Mouse (Mus musculus): ENCODE data around the gene Thg1l. TPM values are rescaled to one million over a fixed set of nuclear protein-coding genes. Genes with fewer than 3 reads are reported as not detected.

Thg1l gene
- polyA plus RNA-seq, 1 experiment from 2014 or later = 16.7 TPM

DNA sequence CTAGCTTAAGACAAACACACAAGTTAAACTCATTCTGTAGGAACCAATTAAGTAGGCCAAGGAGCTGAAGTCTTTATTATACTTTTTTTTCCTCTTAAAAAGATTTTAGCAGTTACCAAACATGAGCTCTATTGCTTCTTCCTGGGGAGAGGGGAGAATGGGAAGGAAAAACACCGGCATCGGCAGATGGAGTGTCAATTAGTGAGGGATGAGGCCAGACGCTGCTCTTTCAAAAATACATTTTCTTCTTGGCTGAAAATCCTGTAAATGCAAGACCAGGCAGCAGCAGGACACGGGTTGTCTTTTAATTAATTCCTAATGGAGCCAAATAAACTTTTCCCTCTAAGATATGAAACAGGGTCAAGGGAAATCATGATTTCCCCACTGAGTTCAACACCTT is 8.5 kb downstream of the Thg1l start:
- WGBS = 87% methylated on average over 4 of the region's 4 CpGs
- Histone ChIP-seq H3K27me3 (replicated peaks; ENCODE audit: low read depth, poor library complexity, severe bottlenecking) (no peaks in the 10 kb centered on the region), H3K27ac (replicated peaks) (no peak overlapping the region), H3K9me3 (no peaks in the 10 kb centered on the region), H3K4me1 (peaks cover 14% of the 10 kb centered on the region), H3K36me3 (replicated peaks) (peaks cover 43% of the 10 kb centered on the region), H3K4me3 (no peak overlapping the region)
- DNase-seq (ENCODE audit: low spot score) = no peak

DNA sequence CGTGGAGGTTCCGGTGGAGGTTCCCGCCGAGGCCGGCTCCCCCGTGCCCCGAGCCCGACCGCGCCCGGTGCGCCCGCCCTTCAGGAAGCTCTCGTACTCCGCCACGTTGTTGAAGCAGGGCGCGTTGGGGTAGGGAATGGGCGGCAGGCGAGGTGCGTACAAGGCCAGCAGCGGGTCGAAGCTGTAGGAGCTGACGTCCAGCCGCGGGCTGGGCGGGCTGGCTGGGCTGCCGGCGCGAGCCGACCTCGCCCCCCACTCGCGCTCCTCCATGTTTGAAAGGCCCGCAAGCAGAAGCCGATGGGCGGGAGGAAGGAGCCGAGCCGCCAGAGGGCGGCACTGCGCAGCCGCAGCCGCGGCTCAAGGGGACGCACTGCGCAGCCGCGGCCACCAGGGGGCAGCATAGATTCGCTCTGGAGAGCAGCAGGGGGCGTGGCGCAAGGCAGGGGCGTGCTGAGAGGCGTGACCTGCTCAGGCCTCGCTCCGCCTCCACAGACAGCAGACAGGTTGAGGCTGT is 10.6 kb downstream of the Thg1l start, which contains the start of gene Lsm11:
Lsm11 (minus strand) TSS at position 293 of the 514 bp plus-strand sequence.
- no peaks in the 10 kb centered on the region for H3K27me3 ChIP-seq (replicated peaks; ENCODE audit: low read depth, poor library complexity, severe bottlenecking)
- H3K27ac ChIP-seq (replicated peaks) = peak within 1 kb of the TSS; percentile 94
- H3K4me3 ChIP-seq = peak within 1 kb of the TSS; percentile 96
- H3K36me3 ChIP-seq (replicated peaks) = peaks cover 31% of the 10 kb centered on the region
- peaks cover 14% of the 10 kb centered on the region for H3K4me1 ChIP-seq
- DNase-seq (ENCODE audit: low spot score) = peak; percentile 98
- WGBS = under 1% methylated on average over 55 of the region's 55 CpGs
- H3K9me3 ChIP-seq = no peaks in the 10 kb centered on the region

DNA sequence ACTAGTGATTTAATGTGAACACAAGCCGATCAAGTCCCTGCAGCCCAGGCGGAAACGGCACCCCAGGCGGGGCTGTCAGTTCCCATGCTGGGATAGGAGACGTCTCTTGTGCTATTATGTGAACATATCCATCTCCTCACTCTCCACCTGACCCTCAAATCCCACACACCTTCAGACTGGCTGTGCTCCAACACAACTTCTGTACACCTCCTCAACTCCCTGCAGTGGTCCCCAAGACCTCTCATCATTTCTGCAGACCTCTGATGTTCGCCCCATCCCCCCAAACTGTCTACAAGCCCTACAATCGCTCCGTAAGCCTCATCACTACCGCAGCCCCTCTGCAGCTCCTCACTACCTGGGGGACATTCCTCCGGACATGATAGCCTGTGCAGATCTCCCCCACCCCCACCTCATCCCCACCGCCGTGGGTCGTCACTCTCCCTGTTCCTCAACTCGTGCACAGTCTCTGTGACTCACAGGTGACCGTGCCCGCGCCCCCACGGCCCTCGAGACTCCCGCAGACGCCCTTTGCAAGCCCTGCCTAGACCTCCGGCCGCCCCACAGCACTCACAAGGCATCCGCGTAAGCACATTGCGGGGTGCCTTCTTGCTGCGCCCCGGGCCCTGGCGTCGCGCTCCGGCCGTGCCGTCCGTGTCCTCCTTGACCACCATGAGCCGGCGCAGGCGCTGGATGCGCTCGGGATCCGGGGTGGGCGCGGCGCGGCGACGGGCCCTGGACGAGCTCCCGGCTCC is 11.2 kb downstream of the Thg1l start:
- WGBS = under 1% methylated on average over 49 of the region's 49 CpGs
- H3K27ac ChIP-seq (replicated peaks) = peak overlapping the region; percentile 94
- H3K9me3 ChIP-seq = no peaks in the 10 kb centered on the region
- peaks cover 14% of the 10 kb centered on the region for H3K4me1 ChIP-seq
- peaks cover 25% of the 10 kb centered on the region for H3K36me3 ChIP-seq (replicated peaks)
- peak; percentile 51 for DNase-seq (ENCODE audit: low spot score)
- no peaks in the 10 kb centered on the region for H3K27me3 ChIP-seq (replicated peaks; ENCODE audit: low read depth, poor library complexity, severe bottlenecking)
- H3K4me3 ChIP-seq = peak overlapping the region; percentile 96

DNA sequence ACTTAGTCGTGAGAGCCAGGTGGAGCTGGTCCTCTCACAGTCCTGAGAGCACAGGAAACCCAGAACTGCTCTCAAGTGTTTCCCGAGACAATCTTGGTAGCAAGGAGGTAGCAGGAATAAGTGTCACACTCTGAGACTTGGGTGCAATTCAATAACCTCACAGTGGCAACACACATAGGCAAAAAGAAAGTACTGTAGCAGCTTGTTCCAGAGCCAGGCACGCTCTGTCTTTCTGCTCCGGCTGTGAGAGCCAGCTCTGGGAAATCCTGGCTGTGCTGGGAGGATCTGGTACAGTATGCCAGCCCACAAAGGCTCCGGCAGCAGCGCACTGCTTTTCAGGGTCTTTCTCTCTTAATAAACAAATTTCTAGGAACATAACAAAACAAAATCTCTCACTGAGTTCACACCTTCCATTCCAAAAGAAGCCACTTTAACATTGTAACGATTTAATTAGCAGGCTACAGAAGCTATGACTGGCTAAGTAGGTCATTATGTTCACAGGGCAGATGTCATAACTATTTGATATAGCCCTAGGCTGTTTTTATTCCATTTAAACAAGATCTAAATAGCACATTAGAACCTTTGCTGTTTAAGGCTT is 12.1 kb downstream of the Thg1l start:
- no peaks in the 10 kb centered on the region for H3K27me3 ChIP-seq (replicated peaks; ENCODE audit: low read depth, poor library complexity, severe bottlenecking)
- no peak overlapping the region for H3K27ac ChIP-seq (replicated peaks)
- DNase-seq (ENCODE audit: low spot score) = no peak
- H3K9me3 ChIP-seq = no peaks in the 10 kb centered on the region
- 74% methylated on average over 7 of the region's 7 CpGs for WGBS
- peaks cover 14% of the 10 kb centered on the region for H3K4me1 ChIP-seq
- H3K4me3 ChIP-seq = peak overlapping the region; percentile 96
- H3K36me3 ChIP-seq (replicated peaks) = peaks cover 18% of the 10 kb centered on the region

DNA sequence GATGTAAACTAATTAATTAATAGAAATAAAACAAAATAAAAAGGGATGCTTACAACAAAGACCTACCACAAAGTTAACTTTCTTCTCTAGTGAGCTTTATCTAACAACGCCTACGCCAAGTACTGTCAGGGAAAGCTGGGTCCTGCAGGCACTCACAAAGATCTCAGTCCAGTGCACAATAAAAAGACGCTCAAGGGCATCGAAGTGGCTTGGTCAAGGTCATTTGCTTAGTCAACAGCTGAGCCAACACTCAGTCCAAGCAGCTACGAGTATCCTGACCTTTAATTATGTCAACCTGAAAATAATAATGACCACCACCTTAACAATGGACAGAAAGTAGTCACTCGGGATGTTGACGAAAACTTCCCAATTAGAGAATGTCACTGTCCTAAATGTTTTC is 13.0 kb downstream of the Thg1l start:
- peaks cover 16% of the 10 kb centered on the region for H3K36me3 ChIP-seq (replicated peaks)
- H3K27ac ChIP-seq (replicated peaks) = no peak overlapping the region
- WGBS = 88% methylated on average over 7 of the region's 7 CpGs
- DNase-seq (ENCODE audit: low spot score) = no peak
- H3K27me3 ChIP-seq (replicated peaks; ENCODE audit: low read depth, poor library complexity, severe bottlenecking) = no peaks in the 10 kb centered on the region
- peaks cover 14% of the 10 kb centered on the region for H3K4me1 ChIP-seq
- H3K4me3 ChIP-seq = no peak overlapping the region
- H3K9me3 ChIP-seq = no peaks in the 10 kb centered on the region

DNA sequence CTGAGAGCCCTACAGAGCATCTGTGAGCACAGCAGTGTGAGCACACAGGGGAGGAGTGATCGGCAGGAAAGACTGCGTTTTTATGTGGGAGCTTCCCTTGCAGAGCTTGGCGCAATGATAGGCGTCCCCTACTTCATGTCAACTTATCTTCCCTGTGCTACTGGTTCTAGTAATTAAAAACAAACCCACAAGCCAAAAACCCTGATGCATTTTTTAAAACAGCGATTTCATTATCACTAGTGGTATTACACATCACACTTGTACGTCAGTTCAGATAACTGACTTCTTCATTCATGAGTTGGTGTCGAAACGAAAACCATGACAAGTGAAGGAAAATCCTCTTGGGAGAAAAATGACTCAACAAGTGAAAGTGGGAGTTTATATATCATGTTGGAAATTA is 16.4 kb downstream of the Thg1l start:
- no peaks in the 10 kb centered on the region for H3K9me3 ChIP-seq
- WGBS = 93% methylated on average over 8 of the region's 8 CpGs
- DNase-seq (ENCODE audit: low spot score) = no peak
- H3K27ac ChIP-seq (replicated peaks) = no peak overlapping the region
- H3K4me1 ChIP-seq = peaks cover 12% of the 10 kb centered on the region
- no peaks in the 10 kb centered on the region for H3K27me3 ChIP-seq (replicated peaks; ENCODE audit: low read depth, poor library complexity, severe bottlenecking)
- peaks cover 49% of the 10 kb centered on the region for H3K36me3 ChIP-seq (replicated peaks)
- no peak overlapping the region for H3K4me3 ChIP-seq

DNA sequence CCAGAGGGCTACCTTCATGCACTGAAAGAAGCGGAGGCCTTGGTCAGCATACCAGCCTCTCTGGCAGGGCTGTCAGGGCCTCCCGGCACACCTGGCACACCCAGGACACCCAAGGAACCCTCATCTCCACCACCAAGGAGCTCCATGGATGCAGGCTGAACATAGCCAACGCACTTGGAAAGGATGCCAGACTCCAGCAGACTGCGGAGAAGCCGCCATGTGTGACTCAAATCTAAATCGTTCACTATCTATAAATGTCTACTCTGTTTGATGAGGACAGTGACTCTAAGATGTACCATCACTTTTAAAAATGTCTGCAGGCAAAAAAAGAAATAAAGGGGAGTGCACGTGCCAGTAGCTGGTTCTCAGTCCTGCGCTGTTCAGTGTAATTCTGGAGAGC is 17.8 kb downstream of the Thg1l start:
- H3K4me1 ChIP-seq = no peaks in the 10 kb centered on the region
- no peak overlapping the region for H3K27ac ChIP-seq (replicated peaks)
- no peak for DNase-seq (ENCODE audit: low spot score)
- no peaks in the 10 kb centered on the region for H3K9me3 ChIP-seq
- H3K36me3 ChIP-seq (replicated peaks) = peaks cover 64% of the 10 kb centered on the region
- no peaks in the 10 kb centered on the region for H3K27me3 ChIP-seq (replicated peaks; ENCODE audit: low read depth, poor library complexity, severe bottlenecking)
- WGBS = 97% methylated on average over 8 of the region's 8 CpGs
- H3K4me3 ChIP-seq = no peak overlapping the region

DNA sequence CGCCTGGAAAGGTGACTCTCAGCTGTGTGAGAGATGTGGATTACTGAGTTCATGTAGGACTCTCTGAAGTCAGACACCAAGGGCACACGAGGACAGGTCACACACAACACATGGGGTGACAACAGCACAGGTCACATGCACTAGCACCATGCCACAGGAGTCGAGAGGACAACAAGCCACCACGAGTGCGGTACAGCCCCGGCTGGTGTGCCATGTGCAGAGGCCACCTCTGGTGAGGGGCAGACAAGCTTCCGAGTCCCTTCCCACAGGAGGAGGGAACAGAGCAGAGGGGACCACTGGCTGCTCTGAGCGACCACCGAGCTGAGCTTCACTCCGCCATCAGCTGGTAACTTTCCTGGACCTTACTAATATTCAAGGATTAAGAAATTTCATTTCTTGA is 22.5 kb downstream of the Thg1l start:
- peaks cover 89% of the 10 kb centered on the region for H3K36me3 ChIP-seq (replicated peaks)
- DNase-seq (ENCODE audit: low spot score) = no peak
- no peaks in the 10 kb centered on the region for H3K9me3 ChIP-seq
- 94% methylated on average over 10 of the region's 10 CpGs for WGBS
- no peak overlapping the region for H3K27ac ChIP-seq (replicated peaks)
- H3K4me1 ChIP-seq = no peaks in the 10 kb centered on the region
- H3K27me3 ChIP-seq (replicated peaks; ENCODE audit: low read depth, poor library complexity, severe bottlenecking) = no peaks in the 10 kb centered on the region
- H3K4me3 ChIP-seq = no peak overlapping the region

DNA sequence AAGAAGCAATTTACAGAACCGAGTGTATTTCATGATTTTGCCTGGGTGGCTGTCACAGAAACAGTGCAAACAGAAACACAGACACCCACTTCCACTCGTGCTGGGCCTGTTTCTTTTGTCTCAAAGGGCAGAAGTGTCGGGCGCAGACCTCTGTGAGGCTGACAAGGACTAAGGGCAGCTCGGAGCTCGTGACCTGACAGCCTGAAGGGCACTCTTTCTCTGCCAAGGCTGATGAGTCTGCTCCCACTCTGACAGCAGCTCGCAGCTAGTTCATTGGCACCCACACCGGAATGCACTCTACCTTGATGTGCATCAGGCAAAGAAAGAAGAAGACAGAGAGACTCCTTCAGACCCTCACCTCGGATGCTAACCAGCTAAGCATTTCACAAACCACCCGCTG is 25.8 kb downstream of the Thg1l start:
- Histone ChIP-seq H3K4me3 (no peak overlapping the region), H3K4me1 (peaks cover 15% of the 10 kb centered on the region), H3K27me3 (replicated peaks; ENCODE audit: low read depth, poor library complexity, severe bottlenecking) (no peaks in the 10 kb centered on the region), H3K27ac (replicated peaks) (no peak overlapping the region), H3K9me3 (no peaks in the 10 kb centered on the region), H3K36me3 (replicated peaks) (peaks cover 57% of the 10 kb centered on the region)
- 86% methylated on average over 10 of the region's 10 CpGs for WGBS
- no peak for DNase-seq (ENCODE audit: low spot score)

DNA sequence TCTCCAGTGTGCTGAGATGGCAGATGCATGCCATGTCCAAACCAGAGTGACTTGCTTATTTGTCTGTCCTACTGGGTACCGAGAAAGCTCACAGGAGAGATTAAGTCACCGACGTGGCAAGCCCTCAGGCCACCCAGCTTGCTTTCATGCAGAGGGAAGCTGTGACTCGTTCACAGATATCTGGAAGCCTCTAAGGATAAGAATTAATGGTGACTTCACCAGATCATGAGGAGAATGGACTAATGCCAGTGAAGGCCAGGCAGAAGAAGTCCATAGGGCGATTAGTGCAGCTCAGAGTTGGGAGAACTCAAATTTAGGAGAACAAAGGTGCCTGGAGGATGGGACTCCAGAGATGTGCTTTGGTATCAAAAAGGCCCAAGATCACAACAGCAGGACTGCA is 27.8 kb downstream of the Thg1l start:
- H3K4me1 ChIP-seq = peaks cover 15% of the 10 kb centered on the region
- H3K4me3 ChIP-seq = no peak overlapping the region
- no peaks in the 10 kb centered on the region for H3K9me3 ChIP-seq
- no peak for DNase-seq (ENCODE audit: low spot score)
- no peaks in the 10 kb centered on the region for H3K27me3 ChIP-seq (replicated peaks; ENCODE audit: low read depth, poor library complexity, severe bottlenecking)
- H3K27ac ChIP-seq (replicated peaks) = no peak overlapping the region
- peaks cover 36% of the 10 kb centered on the region for H3K36me3 ChIP-seq (replicated peaks)
- 60% methylated on average over 5 of the region's 5 CpGs for WGBS

DNA sequence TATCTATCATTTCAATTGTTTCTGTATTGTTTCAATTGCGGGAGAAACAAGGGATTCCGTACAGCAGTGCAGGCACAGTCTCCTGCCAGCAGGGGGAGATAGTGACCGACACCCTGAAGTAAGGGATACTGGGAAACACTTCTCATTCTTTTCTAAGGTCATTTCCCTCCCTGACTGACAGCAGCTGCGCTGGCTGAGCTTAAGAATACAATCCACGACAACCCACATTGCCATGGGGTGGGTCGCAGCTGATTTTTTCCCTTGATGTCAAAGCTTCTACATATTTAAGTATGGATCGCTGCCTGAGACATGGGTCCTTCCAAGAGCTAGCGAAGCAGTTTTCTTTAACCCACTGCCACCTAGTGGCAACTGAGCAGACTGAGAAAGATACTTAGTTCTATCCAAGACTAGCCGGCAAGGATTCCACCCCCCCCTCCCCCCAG is 28.6 kb downstream of the Thg1l start:
- H3K9me3 ChIP-seq = no peaks in the 10 kb centered on the region

DNA sequence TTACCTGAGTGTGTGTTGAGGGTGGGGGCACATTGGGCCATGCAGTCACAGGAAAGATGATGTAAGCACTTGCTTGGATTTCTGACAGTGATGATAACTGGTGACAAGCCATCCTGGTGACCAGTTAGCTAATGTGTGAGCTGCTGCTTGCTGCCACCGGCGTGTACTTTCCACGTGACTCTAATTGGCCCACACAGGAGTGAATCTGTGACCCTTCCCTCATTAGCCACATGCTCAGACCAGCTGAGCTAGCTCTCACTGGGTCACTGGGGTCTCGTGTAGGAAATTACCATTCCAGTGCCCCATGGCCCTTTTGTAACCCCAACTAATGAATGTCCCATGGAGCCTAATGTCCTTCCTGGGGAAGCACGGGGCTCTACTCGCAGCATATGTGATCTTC is 29.9 kb downstream of the Thg1l start:
- DNase-seq (ENCODE audit: low spot score) = peak; percentile 24
- WGBS = 31% methylated on average over 6 of the region's 6 CpGs
- peaks cover 26% of the 10 kb centered on the region for H3K4me1 ChIP-seq
- H3K27me3 ChIP-seq (replicated peaks; ENCODE audit: low read depth, poor library complexity, severe bottlenecking) = no peaks in the 10 kb centered on the region
- H3K4me3 ChIP-seq = no peak overlapping the region
- peaks cover 18% of the 10 kb centered on the region for H3K36me3 ChIP-seq (replicated peaks)
- H3K27ac ChIP-seq (replicated peaks) = no peak overlapping the region
- H3K9me3 ChIP-seq = no peaks in the 10 kb centered on the region

More for the DNA sequence above, 28.6 kb downstream of the Thg1l start:
- peaks cover 28% of the 10 kb centered on the region for H3K36me3 ChIP-seq (replicated peaks)
- H3K27ac ChIP-seq (replicated peaks) = peak overlapping the region; percentile 81
- DNase-seq (ENCODE audit: low spot score) = peak; percentile 83
- H3K27me3 ChIP-seq (replicated peaks; ENCODE audit: low read depth, poor library complexity, severe bottlenecking) = no peaks in the 10 kb centered on the region
- peaks cover 17% of the 10 kb centered on the region for H3K4me1 ChIP-seq
- peak overlapping the region; percentile 57 for H3K4me3 ChIP-seq
- WGBS = under 1% methylated on average over 9 of the region's 9 CpGs

DNA sequence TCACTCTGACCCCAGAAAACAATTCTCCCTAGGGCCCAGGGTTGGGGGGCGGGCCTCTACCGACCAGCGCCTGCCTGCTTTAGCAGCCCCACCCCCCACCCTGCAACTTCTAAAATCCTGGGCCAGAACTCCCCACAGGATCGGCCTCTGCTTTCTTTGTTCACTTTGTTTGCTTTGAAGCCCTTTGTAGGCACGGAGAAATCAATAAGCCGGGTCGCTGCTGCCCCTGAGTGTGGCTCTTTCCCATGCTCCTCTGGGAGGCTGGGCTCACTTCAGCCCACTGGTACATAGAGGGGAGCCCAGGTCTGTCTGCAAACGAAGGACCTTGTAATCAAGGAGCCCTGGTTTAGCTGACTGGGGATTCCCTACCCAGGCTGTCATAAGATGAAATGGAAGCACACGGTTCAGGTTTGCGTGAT is 33.8 kb downstream of the Thg1l start:
- Histone ChIP-seq H3K4me3 (peak overlapping the region; percentile 26), H3K36me3 (replicated peaks) (no peaks in the 10 kb centered on the region), H3K4me1 (peaks cover 26% of the 10 kb centered on the region), H3K27ac (replicated peaks) (peak overlapping the region; percentile 52), H3K9me3 (no peaks in the 10 kb centered on the region), H3K27me3 (replicated peaks; ENCODE audit: low read depth, poor library complexity, severe bottlenecking) (no peaks in the 10 kb centered on the region)
- 11% methylated on average over 10 of the region's 10 CpGs for WGBS
- peak; percentile 32 for DNase-seq (ENCODE audit: low spot score)

All from embryonic facial prominence, embryonic 10.5 days (tissue).